Mouse (Mus musculus): ENCODE measurements around the gene Pigv.
"Not testable (repeated sequence)": the region's sequence is repeated elsewhere in the genome, so short reads cannot be mapped to it uniquely, and the experiment has no call there.

Pigv gene

GRCm38 (mm10) chr4:133672845-133673647, 599 bp upstream of the Pigv start:
- DNase-seq (ENCODE audit: low spot score): no peak

DNA sequence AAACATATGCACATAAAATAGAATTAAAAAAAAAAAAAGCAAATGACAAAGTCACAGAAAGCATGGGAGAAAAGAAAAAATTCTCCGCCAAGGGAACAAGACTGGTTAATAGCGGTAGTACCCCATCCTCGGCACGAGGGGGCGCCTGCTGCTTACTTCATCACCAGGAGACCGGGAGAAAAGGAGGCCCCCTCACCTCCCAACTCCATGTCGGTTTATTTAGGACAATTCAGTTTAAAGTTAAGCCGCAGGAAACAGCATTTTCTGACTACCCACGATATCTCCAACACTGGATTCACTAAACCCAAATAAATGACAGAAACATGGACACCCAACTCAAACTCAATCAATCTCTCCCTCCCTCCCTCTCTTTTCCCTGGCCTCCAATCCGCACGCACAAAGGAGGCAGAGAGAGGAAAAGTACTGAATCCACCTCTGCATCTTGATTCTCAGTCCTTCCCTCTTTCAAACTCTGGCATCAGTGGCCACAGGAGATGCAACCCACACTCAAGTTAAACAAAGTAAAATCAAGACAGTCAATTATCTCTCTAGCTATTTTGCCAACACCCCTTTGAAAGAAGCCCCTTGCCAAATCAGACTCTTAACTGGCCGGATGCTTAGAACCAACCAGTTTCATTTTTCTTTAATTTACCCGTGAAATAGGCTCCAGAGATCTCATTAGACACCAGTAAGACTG, 1.1 kb downstream of the Pigv start:
- DNase-seq (ENCODE audit: low spot score): peak; percentile 81

DNA sequence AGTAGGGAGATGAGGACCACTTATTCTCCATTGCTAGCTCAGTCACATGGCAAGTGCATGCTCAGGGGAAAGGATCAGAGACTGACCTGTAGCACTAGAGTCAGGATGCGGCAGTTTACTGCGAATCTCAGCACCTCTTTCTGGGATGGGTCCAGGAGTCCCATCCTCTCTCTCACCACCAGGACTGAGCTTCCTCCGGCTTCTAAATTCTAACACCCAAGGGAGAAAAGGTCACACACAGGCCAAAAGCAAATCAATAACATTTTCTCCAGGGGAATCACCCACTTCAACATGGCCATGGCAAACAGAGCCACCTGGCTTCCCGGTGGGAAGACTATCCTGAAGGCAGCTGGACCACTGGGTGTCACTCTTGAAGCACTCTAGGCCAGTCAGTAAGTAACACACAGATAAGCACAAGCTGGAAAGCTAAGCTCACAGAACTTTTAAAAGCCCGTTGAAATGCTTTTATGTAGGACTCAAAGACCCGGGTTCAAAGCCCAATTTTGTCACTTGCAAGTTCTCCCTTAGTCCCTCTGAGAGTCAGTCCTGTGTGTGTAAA, 2.7 kb downstream of the Pigv start:
- no peak for DNase-seq (ENCODE audit: low spot score)

- no peak for DNase-seq (ENCODE audit: low spot score)
Observed at GRCm38 (mm10) chr4:133668537-133668936, 3.9 kb downstream of the Pigv start.

DNA sequence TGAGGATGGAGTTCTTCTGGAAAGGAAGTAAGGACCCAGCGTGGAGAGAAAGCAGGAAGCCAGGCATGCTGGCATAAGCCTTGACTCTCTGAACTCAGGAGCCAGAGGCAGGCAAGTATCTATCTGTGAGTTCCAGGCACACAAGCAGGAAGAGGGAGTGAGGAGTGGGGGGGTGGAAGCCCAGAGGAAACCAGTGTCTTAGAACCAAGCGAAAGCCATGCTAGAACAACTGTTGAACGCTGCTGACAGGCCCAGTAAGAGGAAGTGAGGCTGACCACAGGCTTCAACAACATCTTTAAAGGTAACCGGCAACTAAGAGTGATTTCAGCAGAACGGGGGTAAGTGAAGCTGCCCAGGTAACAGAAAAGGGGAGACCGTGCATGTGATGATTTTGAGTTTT, 6.2 kb downstream of the Pigv start:
- no peak for DNase-seq (ENCODE audit: low spot score)

DNA sequence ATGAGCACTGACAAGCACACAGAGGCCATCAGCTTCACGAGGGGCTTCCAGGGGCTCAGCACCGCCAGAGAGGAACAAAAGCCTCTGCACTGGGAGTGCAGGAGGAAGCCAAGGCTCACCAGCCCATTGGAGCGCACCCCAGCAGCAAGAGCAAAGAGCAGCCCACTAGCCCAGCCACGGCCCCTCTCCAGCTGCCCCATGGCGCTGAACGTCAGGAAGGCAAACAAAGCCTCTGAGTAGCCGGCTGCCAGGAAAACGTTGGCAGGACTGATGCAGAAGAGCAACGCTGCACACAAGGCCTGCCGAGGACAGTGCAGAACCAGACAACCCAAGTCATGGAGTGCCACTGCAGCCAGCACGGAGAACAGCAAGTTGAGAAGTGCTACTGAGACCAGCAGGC, 7.3 kb downstream of the Pigv start:
- DNase-seq (ENCODE audit: low spot score): no peak

DNA sequence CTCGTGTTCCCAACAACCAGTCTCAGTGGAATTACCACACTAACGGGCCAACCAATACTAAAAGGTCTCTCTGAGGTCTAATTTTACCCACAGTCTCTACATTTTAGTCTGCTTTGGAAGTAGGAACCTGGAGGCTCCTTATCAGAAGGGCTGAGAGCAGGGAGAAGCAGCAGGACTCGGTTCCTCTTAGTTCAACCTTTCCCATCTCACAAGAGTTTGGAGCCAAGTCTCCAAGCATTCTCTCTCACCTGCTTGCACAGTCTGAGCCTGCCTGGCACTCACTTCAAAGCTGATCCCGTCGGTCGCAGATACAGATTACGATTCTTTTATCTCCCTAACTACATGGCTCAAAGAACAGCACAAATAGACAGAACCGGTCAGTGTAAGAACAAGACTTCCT, 9.5 kb downstream of the Pigv start:
- DNase-seq (ENCODE audit: low spot score): no peak

DNA sequence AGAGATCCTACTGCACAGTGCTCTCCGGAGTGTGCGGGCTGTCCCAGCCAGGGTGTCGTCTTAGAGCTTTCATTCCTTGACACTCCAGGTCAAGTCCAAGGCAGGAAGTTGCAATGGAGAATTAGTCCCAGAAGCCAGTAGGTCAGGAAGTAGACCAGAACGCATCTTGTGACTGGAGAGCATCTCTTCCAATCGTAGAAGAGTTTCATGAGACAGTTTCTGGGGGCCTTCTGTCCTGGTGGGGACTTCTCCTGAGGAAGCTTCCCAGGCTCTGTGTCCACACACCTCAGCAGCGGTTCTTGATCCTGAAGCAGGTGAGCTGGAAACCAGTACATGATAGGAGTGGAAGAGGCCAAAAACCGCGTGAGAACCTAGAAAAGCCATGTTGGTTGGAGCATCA, 10.0 kb downstream of the Pigv start:
- DNase-seq (ENCODE audit: low spot score): no peak

- peak; percentile 68 for DNase-seq (ENCODE audit: low spot score)
Observed at GRCm38 (mm10) chr4:133660193-133661155, 12.0 kb downstream of the Pigv start.

DNA sequence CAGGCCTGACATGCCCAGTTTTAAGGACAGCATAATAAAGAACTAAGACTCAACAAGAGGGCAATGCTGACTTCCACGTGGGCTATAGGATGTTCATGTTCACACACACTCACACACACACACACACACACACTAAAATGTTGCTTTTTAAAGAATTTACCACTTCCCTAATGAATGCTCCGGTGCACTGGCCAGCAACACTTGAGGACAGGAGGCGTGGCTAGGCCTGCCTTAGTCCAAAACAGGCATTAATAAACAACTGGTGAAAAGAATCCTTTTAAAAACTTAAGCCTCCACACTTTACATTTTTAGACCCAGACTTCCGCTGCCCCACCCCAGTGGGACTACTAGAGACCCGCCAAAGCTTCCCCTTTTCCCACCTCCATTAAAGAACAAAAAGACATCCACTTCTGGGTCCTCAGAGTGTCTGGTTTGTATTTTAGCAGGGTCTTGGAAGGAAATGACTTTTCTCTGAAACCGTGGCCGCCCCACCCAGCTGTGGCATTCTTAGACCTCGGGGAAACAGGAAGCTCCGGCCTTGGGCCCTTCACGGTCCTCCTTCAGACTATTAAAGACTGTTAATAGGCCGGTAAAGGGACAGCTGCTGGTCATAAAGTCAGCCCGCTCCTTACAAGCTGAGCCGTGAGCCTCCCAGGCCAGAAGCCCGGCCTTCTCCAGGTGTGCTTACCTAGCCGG, 12.8 kb downstream of the Pigv start:
- DNase-seq (ENCODE audit: low spot score): no peak

DNA sequence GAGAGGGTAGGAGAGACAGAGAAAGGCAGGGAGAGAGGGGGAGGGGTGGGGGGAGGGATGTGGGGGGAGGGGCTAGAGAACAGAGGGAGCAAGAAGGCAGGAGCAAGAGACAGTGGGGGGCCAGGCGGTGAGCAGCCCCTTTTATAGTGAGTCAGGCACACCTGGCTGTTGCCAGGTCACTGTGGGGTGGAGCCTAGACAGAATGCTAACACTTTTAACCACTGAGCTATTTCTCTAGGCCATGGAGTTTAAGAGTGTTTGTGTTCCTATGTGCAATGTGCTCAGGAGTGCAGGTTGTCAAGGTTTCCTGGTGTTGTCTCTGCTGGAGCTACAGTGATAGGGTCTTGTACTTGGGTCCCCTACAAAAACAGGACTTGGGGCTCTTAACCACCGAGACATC, 13.7 kb downstream of the Pigv start:
- no peak for DNase-seq (ENCODE audit: low spot score)

GRCm38 (mm10) chr4:133657829-133658458, 14.5 kb downstream of the Pigv start:
- DNase-seq (ENCODE audit: low spot score): no peak

GRCm38 (mm10) chr4:133656997-133657396, 15.4 kb downstream of the Pigv start:
- no peak for DNase-seq (ENCODE audit: low spot score)

DNA sequence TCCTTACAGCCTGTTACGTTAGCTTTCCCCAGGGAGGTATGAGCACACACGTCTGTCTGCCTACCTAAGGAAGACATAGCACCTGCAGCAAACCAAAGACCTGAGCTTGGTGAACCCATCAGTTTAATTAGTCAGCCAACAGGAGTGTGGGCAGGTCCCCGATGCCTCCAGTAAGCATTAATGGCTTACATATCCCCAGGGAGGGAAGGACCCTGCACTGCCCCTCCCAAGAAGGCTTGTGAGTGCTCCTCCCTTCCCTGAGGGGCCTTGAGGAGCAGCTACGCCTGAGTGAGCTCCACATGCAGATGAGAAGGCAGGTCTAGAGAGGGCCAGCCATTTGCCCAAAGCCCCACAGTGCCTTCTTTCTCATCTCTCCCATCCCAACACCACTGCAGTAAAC, 16.2 kb downstream of the Pigv start:
- DNase-seq (ENCODE audit: low spot score): no peak

DNA sequence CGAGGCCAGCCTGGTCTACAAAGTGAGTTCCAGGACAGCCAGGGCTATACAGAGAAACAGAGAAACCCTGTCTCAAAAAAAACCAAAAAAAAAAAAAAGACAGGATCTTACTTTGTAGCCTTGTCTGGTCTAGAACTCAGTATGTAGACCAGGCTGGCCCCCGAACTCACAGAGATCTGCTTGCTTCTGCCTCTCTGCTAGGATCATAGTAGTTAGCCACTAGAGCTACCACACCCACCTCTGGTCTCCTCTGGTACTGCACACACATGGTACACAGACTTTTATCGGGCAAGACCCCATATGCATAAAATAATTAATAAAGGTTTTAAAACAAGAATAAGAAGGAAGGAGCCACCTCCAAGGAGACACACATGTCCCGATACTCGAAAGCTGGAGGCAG, 18.4 kb downstream of the Pigv start:
- DNase-seq (ENCODE audit: low spot score): not testable (repeated sequence)

DNA sequence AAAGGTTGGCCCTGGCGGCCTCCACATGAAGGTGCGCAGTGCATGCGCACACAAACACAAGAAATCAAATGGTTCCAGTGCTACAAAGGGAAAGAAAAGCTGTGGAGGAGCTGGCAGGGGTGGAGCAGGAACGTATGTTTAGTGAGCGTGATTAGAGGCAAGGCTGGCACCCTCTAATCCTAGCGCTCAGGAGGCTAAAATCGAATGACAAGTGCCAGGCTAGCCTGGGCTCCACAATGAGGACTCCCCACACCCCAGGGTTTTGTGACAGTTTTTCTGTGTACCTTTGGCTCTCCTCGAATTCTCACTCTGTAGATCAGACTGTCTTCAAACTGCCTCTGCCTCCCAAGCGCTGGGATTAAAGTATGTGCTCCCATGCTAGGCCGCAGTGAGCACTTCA, 19.7 kb downstream of the Pigv start:
- DNase-seq (ENCODE audit: low spot score): no peak

GRCm38 (mm10) chr4:133651986-133652385, 20.5 kb downstream of the Pigv start:
- DNase-seq (ENCODE audit: low spot score): no peak

DNA sequence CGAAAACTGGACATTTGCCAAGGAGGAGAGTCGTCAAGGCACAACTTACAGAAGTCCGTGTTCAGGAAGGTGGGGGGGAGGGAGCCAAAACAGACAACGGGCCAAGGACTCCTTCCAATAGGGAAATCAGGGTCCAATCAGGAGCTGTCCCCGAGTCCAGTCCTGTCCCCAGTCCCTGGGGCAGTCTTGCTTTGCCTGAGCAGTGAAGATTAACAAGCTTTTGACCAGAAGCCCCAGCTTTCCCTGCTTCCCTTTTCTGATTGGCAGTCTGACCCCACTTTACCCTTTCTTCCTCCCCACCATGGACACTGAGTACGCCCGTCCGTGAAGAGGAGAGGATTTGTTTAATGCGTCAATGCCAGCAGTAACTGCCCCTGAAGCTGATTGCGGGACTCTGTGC, 21.0 kb downstream of the Pigv start:
- DNase-seq (ENCODE audit: low spot score): no peak

GRCm38 (mm10) chr4:133649989-133650699, 22.3 kb downstream of the Pigv start, which contains the start of gene Zdhhc18:
TSS of gene Zdhhc18 (minus strand) at chr4:133650154.
- no peak for DNase-seq (ENCODE audit: low spot score)

- DNase-seq (ENCODE audit: low spot score): not testable (repeated sequence)
Observed at GRCm38 (mm10) chr4:133649464-133649863, 23.0 kb downstream of the Pigv start.

Data from left cerebral cortex, adult 11 months (tissue).